Mouse (Mus musculus): ENCODE measurements around the gene Depp1. TPM values are rescaled to one million over a fixed set of nuclear protein-coding genes. Genes with fewer than 3 reads are reported as not detected.

Depp1 gene
- polyA plus RNA-seq, 1 experiment from 2014 or later, result 4.1 TPM

GRCm38 (mm10) chr6:116700821-116701220 lies 50.4 kb downstream of the Depp1 start:
- no peak overlapping the region for H3K4me2 ChIP-seq
- no peaks in the 10 kb centered on the region for H3K27me3 ChIP-seq
- no peak overlapping the region for H3K4me3 ChIP-seq
- H3K27ac ChIP-seq, result no peak overlapping the region
- no peaks in the 10 kb centered on the region for H3K9me3 ChIP-seq (replicated peaks)
- H3K9ac ChIP-seq, result no peak overlapping the region
- H3K36me3 ChIP-seq (ENCODE audit: poor library complexity, severe bottlenecking), result no peaks in the 10 kb centered on the region
- H3K4me1 ChIP-seq, result 0 out of 2 replicates have a peak, but pooled peaks cover 5% of the 10 kb centered on the region
- no peak for ATAC-seq

Small RNA genes within 50 kb of the gene (microRNA-seq; reads per million reads assigned to microRNA genes)
- 1.1 reads per million for gene Mir7043

Other genes with a start within 250 kb of the Depp1 start
- 0.17 and 0.82 TPM in 2 replicates for gene Alox5, start 189.4 kb upstream of the Depp1 start, polyA plus RNA-seq (2015; fragmentation: Nextera tagmentation; extraction: Ambion mirVana)
- not detected in 2 replicates for gene Olfr211, start 161.5 kb upstream of the Depp1 start, polyA plus RNA-seq (2015; fragmentation: Nextera tagmentation; extraction: Ambion mirVana)
- gene Olfr212, start 144.1 kb upstream of the Depp1 start, polyA plus RNA-seq (2015; fragmentation: Nextera tagmentation; extraction: Ambion mirVana), result not detected in 2 replicates
- not detected in 2 replicates for gene Olfr213, start 112.2 kb upstream of the Depp1 start, polyA plus RNA-seq (2015; fragmentation: Nextera tagmentation; extraction: Ambion mirVana)
- gene Gm5580, start 99.5 kb upstream of the Depp1 start, polyA plus RNA-seq (2015; fragmentation: Nextera tagmentation; extraction: Ambion mirVana), result 0.53 and 0.78 TPM in 2 replicates
- not detected in 2 replicates for gene Olfr214, start 96.4 kb upstream of the Depp1 start, polyA plus RNA-seq (2015; fragmentation: Nextera tagmentation; extraction: Ambion mirVana)
- not detected in 2 replicates for gene Olfr215, start 66.4 kb upstream of the Depp1 start, polyA plus RNA-seq (2015; fragmentation: Nextera tagmentation; extraction: Ambion mirVana)
- 287 and 299 TPM in 2 replicates for gene Zfp422, start 21.6 kb upstream of the Depp1 start, polyA plus RNA-seq (2015; fragmentation: Nextera tagmentation; extraction: Ambion mirVana)
- gene Rassf4, start 23.3 kb downstream of the Depp1 start, polyA plus RNA-seq (2015; fragmentation: Nextera tagmentation; extraction: Ambion mirVana), result 12.8 and 17.4 TPM in 2 replicates
- 0.06 and 0.64 TPM in 2 replicates for gene Tmem72, start 66.3 kb downstream of the Depp1 start, polyA plus RNA-seq (2015; fragmentation: Nextera tagmentation; extraction: Ambion mirVana)